Mouse (Mus musculus) CH12.LX (cell line): ENCODE results near the gene D630023F18Rik. TPM values are rescaled to one million over a fixed set of nuclear protein-coding genes. Genes with fewer than 3 reads are reported as not detected.

Source experiments
- DNase-seq: peaks from one replicate; pipeline ENCODE4 v3.0.0-alpha.2; 2013; ENCODE audit errors: extremely low read depth
- H3K27ac ChIP-seq: 2 replicates; pipeline ENCODE4 v1.5.1; 2012; ENCODE audit warnings: low read depth, mild to moderate bottlenecking, control low read depth, moderate library complexity; ENCODE audit not compliant: insufficient read depth
- H3K27me3 ChIP-seq: replicated peaks from 2 replicates; pipeline ENCODE3; 2012; ENCODE audit warnings: inconsistent platforms
- H3K36me3 ChIP-seq, 2 experiments: replicated peaks in 1 of 2; 2 replicates each; pipeline versions ENCODE3 to v1.6.1; 2012; ENCODE audit warnings: inconsistent platforms in 1 of 2, low read length in 1 of 2, mild to moderate bottlenecking in 1 of 2, mixed read lengths in 1 of 2, moderate library complexity in 1 of 2; ENCODE audit not compliant: control insufficient read depth in 1 of 2, insufficient read depth in 1 of 2
- H3K4me1 ChIP-seq, 2 experiments: 2 replicates each; pipeline ENCODE4 v1.6.1; 2012; ENCODE audit warnings: inconsistent platforms in 1 of 2, moderate library complexity in 1 of 2; ENCODE audit not compliant: insufficient read depth in 2 of 2, control insufficient read depth in 1 of 2
- H3K4me2 ChIP-seq: 2 replicates; pipeline ENCODE4 v1.6.1; 2012; ENCODE audit warnings: low read depth, mild to moderate bottlenecking, control low read depth; ENCODE audit not compliant: poor library complexity, insufficient read depth, severe bottlenecking
- H3K4me3 ChIP-seq, 3 experiments: fragments of 150-350 bp in 1 of 3; sonication (generic) in 1 of 3; replicated peaks in 1 of 3; 2 replicates each; pipeline versions ENCODE3 to v1.5.1; 2011 to 2012; ENCODE audit warnings: low read depth in 2 of 3, low read length in 2 of 3, mild to moderate bottlenecking in 2 of 3, moderate library complexity in 2 of 3, control low read depth in 1 of 3, improper control_type of control experiment in 1 of 3, inconsistent platforms in 1 of 3, mixed read lengths in 1 of 3; ENCODE audit not compliant: poor library complexity in 1 of 3
- H3K79me2 ChIP-seq: replicated peaks from 2 replicates; pipeline ENCODE4 v1.6.1; 2012; ENCODE audit warnings: mild to moderate bottlenecking, moderate library complexity; ENCODE audit not compliant: control insufficient read depth, poor library complexity, insufficient read depth, severe bottlenecking; ENCODE audit errors: extremely low read depth
- H3K9ac ChIP-seq: 2 replicates; pipeline ENCODE4 v1.6.1; 2012; ENCODE audit warnings: low read depth, mild to moderate bottlenecking, control low read depth, moderate library complexity; ENCODE audit not compliant: insufficient read depth
- H3K9me3 ChIP-seq: replicated peaks from 2 replicates; pipeline ENCODE3; 2012; ENCODE audit warnings: low read length, inconsistent platforms, mixed read lengths
- BHLHE40 ChIP-seq: IDR thresholded peaks from 2 replicates; pipeline ENCODE4 v1.6.1; 2011; ENCODE audit warnings: mild to moderate bottlenecking, low read depth, low read length, improper control_type of control experiment
- CHD2 ChIP-seq: IDR thresholded peaks from 2 replicates; pipeline ENCODE4 v1.6.1; 2011; ENCODE audit warnings: low read length, improper control_type of control experiment
- ELF1 ChIP-seq: IDR thresholded peaks from 2 replicates; pipeline ENCODE4 v1.6.1; 2014; ENCODE audit warnings: low read depth, mild to moderate bottlenecking, inconsistent platforms, low read length, improper control_type of control experiment
- GABPA ChIP-seq: IDR thresholded peaks from 2 replicates; pipeline ENCODE4 v1.6.1; 2012; ENCODE audit warnings: low read depth, low read length, improper control_type of control experiment, inconsistent platforms; ENCODE audit not compliant: insufficient replicate concordance
- JUND ChIP-seq: conservative IDR thresholded peaks from 2 replicates; pipeline ENCODE4 v1.6.1; 2011; ENCODE audit warnings: low read depth, low read length, improper control_type of control experiment
- KAT2A ChIP-seq: IDR thresholded peaks from 2 replicates; pipeline ENCODE4 v1.6.1; 2012; ENCODE audit warnings: low read length, improper control_type of control experiment, inconsistent platforms; ENCODE audit not compliant: insufficient replicate concordance
- MAFK ChIP-seq: IDR thresholded peaks from 2 replicates; pipeline ENCODE4 v1.6.1; 2011; ENCODE audit warnings: low read length, improper control_type of control experiment; ENCODE audit not compliant: insufficient replicate concordance
- MXI1 ChIP-seq: IDR thresholded peaks from 2 replicates; pipeline ENCODE4 v1.6.1; 2011; ENCODE audit warnings: mild to moderate bottlenecking, low read depth, low read length, improper control_type of control experiment
- MYC ChIP-seq: IDR thresholded peaks from 2 replicates; pipeline ENCODE4 v1.6.1; 2011; ENCODE audit warnings: low read depth, mild to moderate bottlenecking, improper control_type of control experiment, low read length
- RAD21 ChIP-seq: IDR thresholded peaks from 2 replicates; pipeline ENCODE4 v1.6.1; 2011; ENCODE audit warnings: low read depth, mild to moderate bottlenecking, low read length, improper control_type of control experiment, moderate library complexity
- RCOR1 ChIP-seq: conservative IDR thresholded peaks from 2 replicates; pipeline ENCODE4 v1.6.1; 2012; ENCODE audit warnings: low read depth, mild to moderate bottlenecking, inconsistent platforms, low read length, improper control_type of control experiment
- SMC3 ChIP-seq: IDR thresholded peaks from 2 replicates; pipeline ENCODE4 v1.6.1; 2011; ENCODE audit warnings: low read depth, low read length, improper control_type of control experiment
- TCF12 ChIP-seq: IDR thresholded peaks from 2 replicates; pipeline ENCODE4 v1.6.1; 2014; ENCODE audit warnings: low read depth, mild to moderate bottlenecking, inconsistent platforms, low read length, improper control_type of control experiment
- UBTF ChIP-seq: IDR thresholded peaks from 2 replicates; pipeline ENCODE4 v1.6.1; 2012; ENCODE audit warnings: low read depth, mild to moderate bottlenecking, inconsistent platforms, low read length, improper control_type of control experiment, moderate library complexity
- USF1 ChIP-seq: IDR thresholded peaks from 2 replicates; pipeline ENCODE4 v1.6.1; 2014; ENCODE audit warnings: low read depth, mild to moderate bottlenecking, inconsistent platforms, low read length, improper control_type of control experiment
- USF2 ChIP-seq: conservative IDR thresholded peaks from 2 replicates; pipeline ENCODE4 v1.6.1; 2011; ENCODE audit warnings: low read depth, low read length, improper control_type of control experiment
- ZC3H11A ChIP-seq: IDR thresholded peaks from 2 replicates; pipeline ENCODE4 v1.6.1; 2012; ENCODE audit warnings: low read depth, mild to moderate bottlenecking, inconsistent platforms, low read length, improper control_type of control experiment
- ZNF384 ChIP-seq: IDR thresholded peaks from 2 replicates; pipeline ENCODE4 v1.6.1; 2012; ENCODE audit warnings: low read depth, low read length, improper control_type of control experiment, inconsistent platforms
- dilution Hi-C: fragments of 300-500 bp; cut with MboI; formaldehyde crosslinking; loops from 2 replicates; pipeline ENCODE4 v1.14.3; 2020; ENCODE audit warnings: low sequenced_read_pairs; ENCODE audit not compliant: extremely low pct_unique_long_range_greater_than_20kb, extremely low pct_ligation_motif_present
- in situ Hi-C: fragments of 300-500 bp; cut with MboI; formaldehyde crosslinking; loops from 3 replicates; pipeline ENCODE4 v1.14.3; 2019; ENCODE audit warnings: low sequenced_read_pairs, low pct_ligation_motif_present, low pct_unique_long_range_greater_than_20kb, mixed read lengths
- polyA plus RNA-seq: library from polyadenylated mRNA; unstranded; fragments of >175 nt; gene quantifications from 2 replicates; pipeline ENCODE4 v1.2.1, GENCODE M21; 2012; ENCODE audit warnings: low read depth; ENCODE audit not compliant: insufficient read length
- total RNA-seq, 2 experiments: library from RNA; depleted of rRNA; stranded (reverse); fragments of 300-350 nt in 1 of 2; fragments of >200 nt in 1 of 2; gene quantifications; 2 replicates each; pipeline ENCODE4 v1.2.3; 2012 to 2014

The D630023F18Rik gene
- total and polyA plus RNA-seq, 3 experiments = 0.13 to 0.17 TPM; not detected in 1

DNA sequence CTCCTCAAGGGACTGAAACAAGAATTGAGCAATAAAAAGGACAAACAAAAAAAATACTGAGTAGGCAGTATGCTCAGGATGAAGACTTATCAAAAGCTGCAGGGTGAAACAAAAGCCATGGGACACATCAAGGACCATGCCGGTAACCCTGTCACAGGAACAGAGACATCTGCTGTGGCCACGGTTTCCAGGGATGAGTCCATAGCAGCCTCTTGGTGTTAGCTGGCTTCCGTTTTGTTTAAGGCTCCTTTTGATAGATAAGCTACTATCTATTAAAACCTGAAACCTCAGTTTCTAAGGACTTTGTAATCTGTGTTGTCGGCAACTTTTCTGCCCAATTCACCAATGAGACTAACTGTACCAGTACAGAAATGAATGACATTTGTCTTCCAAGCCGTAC, 46.9 kb upstream of the D630023F18Rik start:
- no peak for DNase-seq
- in situ Hi-C loops (loop anchor here (10.0 kb wide), 1 partner anchor 55 kb away; the partner anchor contains the start of gene Gm28845), dilution Hi-C loops (no loop called here)
- Histone ChIP-seq H3K4me2 (no peak overlapping the region), H3K4me3 (no peak overlapping the region), H3K9me3 (no peaks in the 10 kb centered on the region), H3K36me3 (peaks cover 0 to 25% of the 10 kb centered on the region in 2 experiments), H3K27me3 (no peaks in the 10 kb centered on the region), H3K79me2 (no peaks in the 10 kb centered on the region), H3K9ac (no peak overlapping the region), H3K27ac (no peak overlapping the region), H3K4me1 (peaks cover 0 to 7% of the 10 kb centered on the region in 2 experiments; a peak in 1 of 4 replicates)
- TF ChIP-seq USF2 = no peak
- no peak for TF ChIP-seq BHLHE40
- no peak for TF ChIP-seq MYC
- no peak for TF ChIP-seq MAFK
- no peak for TF ChIP-seq UBTF
- no peak for TF ChIP-seq USF1
- no peak for TF ChIP-seq SMC3
- TF ChIP-seq ZC3H11A = no peak
- TF ChIP-seq GABPA = no peak
- TF ChIP-seq ELF1 = no peak
- no peak for TF ChIP-seq KAT2A
- TF ChIP-seq JUND = no peak
- no peak for TF ChIP-seq RCOR1
- no peak for TF ChIP-seq TCF12
- no peak for TF ChIP-seq MXI1
- TF ChIP-seq RAD21 = no peak
- TF ChIP-seq ZNF384 = no peak

- Histone ChIP-seq H3K4me2 (no peak overlapping the region), H3K27ac (no peak overlapping the region), H3K4me1 (peaks cover 0 to 7% of the 10 kb centered on the region in 2 experiments; a peak in 1 of 4 replicates), H3K9me3 (no peaks in the 10 kb centered on the region), H3K4me3 (no peak overlapping the region), H3K27me3 (no peaks in the 10 kb centered on the region), H3K79me2 (no peaks in the 10 kb centered on the region), H3K9ac (no peak overlapping the region), H3K36me3 (peaks cover 0 to 28% of the 10 kb centered on the region in 2 experiments)
- no peak for DNase-seq
- TF ChIP-seq RAD21 (no peak), TCF12 (no peak), USF2 (no peak), CHD2 (no peak), ZC3H11A (no peak)
- dilution Hi-C loops = no loop called here
- in situ Hi-C loops = no loop called here
Observed at GRCm38 (mm10) chr1:65169536-65169935, 46.5 kb upstream of the D630023F18Rik start.
